Comparison of ENCODE assay signal across 8 mouse cellular contexts in genomic region chr11:45852124-45852994, GRCm38 (mm10). TPM values are rescaled to one million over a fixed set of nuclear protein-coding genes. Genes with fewer than 3 reads are reported as not detected.
DNase-seq lines count a peak whose midpoint lies in the region; ATAC-seq and TF ChIP-seq lines count a peak whose summit lies in the region.

No protein-coding gene starts in this region.

- peak overlapping the region; percentile 99 for H3K4me3 ChIP-seq in hindbrain, embryonic 12.5 days
- H3K4me3 ChIP-seq in liver, adult 2 months (ENCODE audit: insufficient read depth, low read depth, low read length): peak overlapping the region; percentile 95

- H3K27ac ChIP-seq in hindbrain, embryonic 12.5 days: peak overlapping the region; percentile 84
- peak overlapping the region; percentile 71 for H3K27ac ChIP-seq in liver, adult 2 months (replicated peaks; ENCODE audit: insufficient read depth, low read depth, low read length)

- 0 out of 2 replicates have a peak, but pooled peaks cover 3% of the 10 kb centered on the region for H3K36me3 ChIP-seq in hindbrain, embryonic 12.5 days
- no peaks in the 10 kb centered on the region for H3K36me3 ChIP-seq in liver, adult 2 months (ENCODE audit: control insufficient read depth, insufficient read depth, low read length)

- ATAC-seq in erythroid progenitor cell, adult 5-6 weeks (replicated peaks; ENCODE audit: low FRiP score, poor library complexity, severe bottlenecking): peak; percentile 28
- ATAC-seq in hindbrain, embryonic 12.5 days (ENCODE audit: low FRiP score): peak; percentile 88
- peak; percentile 60 for ATAC-seq in monocyte, adult 5-6 weeks (replicated peaks; ENCODE audit: insufficient number of reproducible peaks, low FRiP score, low TSS enrichment, poor library complexity, severe bottlenecking)

- no peaks in the 10 kb centered on the region for H3K27me3 ChIP-seq in hindbrain, embryonic 12.5 days
- H3K27me3 ChIP-seq in liver, adult 2 months (ENCODE audit: control insufficient read depth, insufficient read depth, low read length): no peaks in the 10 kb centered on the region

- peaks cover 30% of the 10 kb centered on the region for H3K4me1 ChIP-seq in hindbrain, embryonic 12.5 days
- peaks cover 18% of the 10 kb centered on the region for H3K4me1 ChIP-seq in liver, adult 2 months (ENCODE audit: control insufficient read depth, insufficient read depth, low read length)

- no peak for TF ChIP-seq POLR2A in liver, adult 2 months (IDR thresholded peaks at IDR 0.05; ENCODE audit: extremely low read depth, insufficient read depth, low read length)

- no peaks in the 10 kb centered on the region for H3K9me3 ChIP-seq in hindbrain, embryonic 12.5 days (replicated peaks)

- peak overlapping the region; percentile 81 for H3K4me2 ChIP-seq in hindbrain, embryonic 12.5 days (replicated peaks)

- H3K9ac ChIP-seq in hindbrain, embryonic 12.5 days: peak overlapping the region; percentile 98
- peak overlapping the region; percentile 96 for H3K9ac ChIP-seq in liver, adult 2 months (ENCODE audit: low read depth, low read length)

- H3K79me2 ChIP-seq in liver, adult 2 months (ENCODE audit: control insufficient read depth, insufficient read depth, low read length): peaks cover 21% of the 10 kb centered on the region; the same call in 1 of the 2 replicates

- no peak for TF ChIP-seq CTCF in liver, adult 2 months (IDR thresholded peaks at IDR 0.05; ENCODE audit: low read depth, low read length)

- peak; percentile 52 for DNase-seq in cerebellum, adult 9-11 months
- DNase-seq in cerebellum, adult 8-10 months: no peak
- DNase-seq in T-cell, adult 2 months (ENCODE audit: low spot score): peak; percentile 42
- peak; percentile 70 for DNase-seq in liver, adult 2 months (ENCODE audit: extremely low read depth, low read depth, low spot score)
- DNase-seq in thymus, postnatal 0 days (ENCODE audit: low spot score): peak; percentile 25

- 2% methylated on average over 43 of the region's 58 CpGs for WGBS in hindbrain, embryonic 12.5 days
- WGBS in liver, adult 2 months: 1% methylated on average over 50 of the region's 58 CpGs

RNA-seq across cellular contexts. Expression of gene Clint1, which starts 0.5 kb away (rescaled TPM):
- total RNA-seq in erythroid progenitor cell, adult 5-6 weeks (2015; ENCODE audit: low replicate concordance): 34.6 and 36.9 TPM in 2 replicates
- 32.9 and 46.5 TPM in 2 replicates for total RNA-seq in erythroid progenitor cell, adult 5-6 weeks (2017; ENCODE audit: low replicate concordance)
- polyA plus RNA-seq in hindbrain, embryonic 12.5 days (2016; fragmentation: Nextera tagmentation; extraction: Ambion mirVana): 82.3 and 92.2 TPM in 2 replicates
- 22.5 and 26.0 TPM in 2 replicates for total RNA-seq in liver, adult 2 months (2014; rRNA removed)
- 27.2 and 30.7 TPM in 2 replicates for polyA plus RNA-seq in liver, adult 2 months (2012; rRNA removed)
- total RNA-seq in monocyte, adult 5-6 weeks (2017): 148 to 190 TPM (median 173 TPM) in 3 replicates
- 60.0 and 68.2 TPM in 2 replicates for polyA plus RNA-seq in thymus, postnatal 0 days (2015; fragmentation: Nextera tagmentation; extraction: Ambion mirVana)

Comparison
In these comparisons a context has a peak if more than half of its experiments do, and no peak if none do; other contexts are left out.
1. ATAC-seq: peak in every context shown above with its lines; median percentile 88 in hindbrain, embryonic 12.5 days; 60 in monocyte, adult 5-6 weeks; 28 in erythroid progenitor cell, adult 5-6 weeks.